Mouse (Mus musculus) NIH3T3 (cell line): ENCODE results near the gene Slc27a4.
"Not testable (repeated sequence)": the region's sequence is repeated elsewhere in the genome, so short reads cannot be mapped to it uniquely, and the experiment has no call there.

ENCODE experiments used
- DNase-seq: peaks from one replicate; pipeline ENCODE4 v3.0.0-alpha.2; 2012; ENCODE audit warnings: low read depth

The Slc27a4 gene

GRCm38 (mm10) chr2:29802075-29802826, at the start of gene Slc27a4:
Slc27a4 (plus strand) TSS chr2:29802634.
- peak; percentile 94 for DNase-seq

- DNase-seq = no peak
Observed at GRCm38 (mm10) chr2:29755693-29756092, 46.7 kb upstream of the Slc27a4 start.

- peak; percentile 86 for DNase-seq
Observed at GRCm38 (mm10) chr2:29764831-29765230, 37.6 kb upstream of the Slc27a4 start.

GRCm38 (mm10) chr2:29767976-29768709, 34.3 kb upstream of the Slc27a4 start:
- DNase-seq = no peak

GRCm38 (mm10) chr2:29768901-29769300, 33.5 kb upstream of the Slc27a4 start:
- DNase-seq = no peak

GRCm38 (mm10) chr2:29770162-29770561, 32.3 kb upstream of the Slc27a4 start:
- no peak for DNase-seq

- DNase-seq = peak; percentile 81
Observed at GRCm38 (mm10) chr2:29771611-29772461, 30.6 kb upstream of the Slc27a4 start.

- no peak for DNase-seq
Observed at GRCm38 (mm10) chr2:29773323-29773722, 29.1 kb upstream of the Slc27a4 start.

GRCm38 (mm10) chr2:29781256-29781655, 21.2 kb upstream of the Slc27a4 start:
- not testable (repeated sequence) for DNase-seq

GRCm38 (mm10) chr2:29784290-29784689, 18.1 kb upstream of the Slc27a4 start:
- DNase-seq = no peak

GRCm38 (mm10) chr2:29787104-29787917, 15.1 kb upstream of the Slc27a4 start, which contains the start of gene Coq4:
Coq4 (plus strand) TSS chr2:29787493.
- peak; percentile 95 for DNase-seq

- DNase-seq = peak; percentile 84
Observed at GRCm38 (mm10) chr2:29787937-29788681, 14.3 kb upstream of the Slc27a4 start, which contains the start of gene Trub2. Trub2 (minus strand) TSS chr2:29788502.

- no peak for DNase-seq
Observed at GRCm38 (mm10) chr2:29792772-29793487, 9.5 kb upstream of the Slc27a4 start.

- DNase-seq = no peak
Observed at GRCm38 (mm10) chr2:29802827-29803201, 380 bp downstream of the Slc27a4 start.

GRCm38 (mm10) chr2:29803400-29803831, 982 bp downstream of the Slc27a4 start:
- peak; percentile 55 for DNase-seq

GRCm38 (mm10) chr2:29815678-29816371, 13.4 kb downstream of the Slc27a4 start:
- no peak for DNase-seq

- DNase-seq = peak; percentile 91
Observed at GRCm38 (mm10) chr2:29817426-29818232, 15.2 kb downstream of the Slc27a4 start.

GRCm38 (mm10) chr2:29819363-29819762, 16.9 kb downstream of the Slc27a4 start:
- DNase-seq = no peak
